Mouse (Mus musculus) intestine, postnatal 0 days (tissue): ENCODE data around the gene Lrrn4cl. TPM values are rescaled to one million over a fixed set of nuclear protein-coding genes. Genes with fewer than 3 reads are reported as not detected.

Source experiments
- ATAC-seq: fragments of 200-750 bp; cut with Nextera tagmentation; 2 replicates; pipeline ENCODE4 v1.8.0; 2017; ENCODE audit warnings: mild to moderate bottlenecking, moderate TSS enrichment, moderate library complexity
- H3K27ac ChIP-seq: fragments of 300-500 bp; sonication (generic); 2 replicates; pipeline ENCODE4 v1.5.1; 2014; ENCODE audit warnings: mild to moderate bottlenecking, low read depth, low read length, moderate library complexity
- H3K27me3 ChIP-seq: fragments of 300-500 bp; sonication (generic); replicated peaks from 2 replicates; pipeline ENCODE4 v1.6.1; 2014; ENCODE audit warnings: low read length, mixed read lengths; ENCODE audit not compliant: control insufficient read depth, insufficient read depth
- H3K36me3 ChIP-seq: fragments of 300-500 bp; sonication (generic); 2 replicates; pipeline ENCODE4 v1.6.1; 2014; ENCODE audit warnings: mild to moderate bottlenecking, moderate library complexity; ENCODE audit not compliant: control insufficient read depth, insufficient read depth
- H3K4me1 ChIP-seq: fragments of 300-500 bp; sonication (generic); replicated peaks from 2 replicates; pipeline ENCODE4 v1.6.1; 2014; ENCODE audit warnings: antibody characterized with exemption, low read length, mixed read lengths; ENCODE audit not compliant: control insufficient read depth, insufficient read depth
- H3K4me2 ChIP-seq: fragments of 300-500 bp; sonication (generic); replicated peaks from 2 replicates; pipeline ENCODE4 v1.6.1; 2014; ENCODE audit warnings: low read depth, mild to moderate bottlenecking, moderate library complexity
- H3K4me3 ChIP-seq: fragments of 300-500 bp; sonication (generic); 2 replicates; pipeline ENCODE4 v1.5.1; 2014; ENCODE audit warnings: low read depth, low read length
- H3K9ac ChIP-seq: fragments of 300-500 bp; sonication (generic); 2 replicates; pipeline ENCODE4 v1.6.1; 2014; ENCODE audit warnings: mild to moderate bottlenecking, low read depth, low read length
- H3K9me3 ChIP-seq: fragments of 300-500 bp; sonication (generic); 2 replicates; pipeline ENCODE4 v1.6.1; 2016; ENCODE audit warnings: mixed run types; ENCODE audit not compliant: control insufficient read depth
- CTCF ChIP-seq: sonication (generic); IDR thresholded peaks from 2 replicates; pipeline ENCODE4 v1.5.1; 2016; ENCODE audit warnings: low read depth, mild to moderate bottlenecking, control low read depth, antibody characterized with exemption, moderate library complexity
- WGBS: fragments of 180-500 bp; shearing (Covaris S2); extraction: QIAGEN DNeasy Blood & Tissue Kit; methylation state at CpG from one replicate; pipeline ENCODE4 v1.1.7; 2014; 5-methylcytosine and 5-hydroxymethylcytosine counted together
- polyA plus RNA-seq: library from polyadenylated mRNA; unstranded; fragments of >200 nt; fragmentation: Nextera tagmentation; extraction: Ambion mirVana; gene quantifications from 2 replicates; pipeline ENCODE4 v1.2.1, GENCODE M21; 2015

The Lrrn4cl gene
- polyA plus RNA-seq, 1 experiment from 2014 or later: 2.2 TPM

DNA sequence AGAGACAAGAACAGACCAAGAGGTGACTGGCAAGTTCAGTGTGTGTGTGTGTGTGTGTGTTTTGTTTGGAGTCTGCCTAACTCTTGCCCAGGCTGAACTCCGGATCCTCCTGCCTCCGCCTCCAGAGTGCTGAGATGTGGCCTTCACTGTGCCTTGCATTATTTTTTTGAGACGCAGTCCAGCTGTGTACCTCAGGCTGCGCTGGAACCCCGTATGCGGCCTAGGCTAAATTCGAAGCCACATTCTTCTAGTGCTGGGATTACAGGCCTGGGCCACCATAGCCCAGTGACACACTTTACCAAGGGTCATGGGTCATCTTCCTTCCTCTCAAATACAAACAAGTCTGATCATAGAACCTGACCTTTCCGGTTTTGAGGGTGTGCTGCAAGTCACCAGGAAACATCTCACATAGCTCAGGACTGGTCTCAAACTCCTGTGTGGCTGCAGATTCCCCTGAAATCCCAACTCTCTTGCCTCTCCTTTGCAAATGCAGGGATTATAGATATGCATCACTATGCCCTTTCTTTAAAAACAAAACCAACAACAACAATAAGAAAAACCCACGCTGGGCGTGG, 21.8 kb downstream of the Lrrn4cl start:
- Histone ChIP-seq H3K9ac (peak overlapping the region; percentile 89), H3K36me3 (peaks cover 41% of the 10 kb centered on the region), H3K27me3 (no peaks in the 10 kb centered on the region), H3K27ac (peak overlapping the region; percentile 87), H3K4me3 (peak overlapping the region; percentile 80), H3K4me2 (peak overlapping the region; percentile 86), H3K9me3 (no peaks in the 10 kb centered on the region), H3K4me1 (0 out of 2 replicates have a peak, but pooled peaks cover 3% of the 10 kb centered on the region)
- WGBS: 53% methylated on average over 10 of the region's 10 CpGs
- ATAC-seq: no peak
- no peak for TF ChIP-seq CTCF

DNA sequence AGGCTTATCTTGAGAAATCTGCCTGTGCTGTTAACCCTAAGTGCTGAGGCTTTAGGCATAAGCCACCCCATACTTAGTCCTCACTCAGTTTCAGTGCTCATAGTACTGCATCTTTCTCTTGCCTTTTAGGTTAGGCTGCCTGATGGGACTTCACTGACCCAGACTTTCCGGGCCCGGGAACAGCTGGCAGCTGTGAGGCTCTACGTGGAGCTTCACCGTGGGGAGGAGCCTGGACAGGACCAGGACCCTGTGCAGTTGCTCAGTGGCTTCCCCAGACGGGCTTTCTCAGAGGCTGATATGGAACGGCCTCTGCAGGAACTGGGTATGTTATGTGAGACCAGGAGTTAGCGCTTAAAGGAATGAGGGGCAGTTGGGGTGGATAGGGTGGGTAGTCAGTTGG, 24.5 kb downstream of the Lrrn4cl start:
- ATAC-seq: no peak
- no peaks in the 10 kb centered on the region for H3K9me3 ChIP-seq

DNA sequence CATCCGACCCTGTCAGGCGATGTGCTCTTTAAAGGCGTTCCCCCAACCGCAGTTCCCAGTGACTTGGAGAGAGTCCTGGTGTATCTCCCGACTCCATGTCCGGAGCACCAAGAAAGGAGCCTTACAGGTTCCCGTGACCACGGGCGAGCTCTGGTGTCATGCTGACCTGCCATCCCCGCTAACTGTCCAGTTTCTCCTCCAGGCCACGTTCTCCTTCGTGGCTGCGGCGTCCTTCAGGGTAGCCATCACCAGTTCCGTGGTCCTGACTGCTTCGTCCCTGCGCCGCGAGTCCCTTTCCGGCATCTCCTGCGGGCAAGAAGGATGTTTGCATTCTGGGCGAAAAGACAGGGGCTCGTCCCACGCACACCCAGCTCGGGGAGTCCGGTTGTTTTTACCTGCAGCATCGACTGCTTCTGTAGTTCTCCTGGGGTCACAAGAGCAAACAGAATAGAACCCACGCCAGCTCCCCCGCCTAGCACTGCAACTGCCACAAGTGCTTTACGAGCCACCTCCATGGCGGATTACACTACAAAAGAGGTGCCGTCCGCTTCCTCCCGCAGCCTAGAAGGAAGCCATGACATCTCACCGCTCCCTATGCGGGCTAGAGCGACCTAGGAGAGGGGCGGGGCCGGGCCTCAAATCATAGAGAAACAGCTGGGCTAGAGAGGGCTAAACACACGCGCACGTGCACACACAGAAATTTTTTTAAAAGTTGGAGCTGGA, 29.9 kb downstream of the Lrrn4cl start, which contains the start of gene Uqcc3:
Gene Uqcc3, minus strand, starts transcription at position 613 of the 723 bp plus-strand sequence.
- Histone ChIP-seq H3K4me1 (no peaks in the 10 kb centered on the region), H3K36me3 (peaks cover 20% of the 10 kb centered on the region), H3K9ac (peak within 1 kb of the TSS; percentile 78), H3K27ac (peak within 1 kb of the TSS; percentile 55), H3K4me2 (peak within 1 kb of the TSS; percentile 81), H3K27me3 (no peaks in the 10 kb centered on the region), H3K4me3 (peak within 1 kb of the TSS; percentile 61), H3K9me3 (no peaks in the 10 kb centered on the region)
- WGBS: under 1% methylated on average over 42 of the region's 42 CpGs
- no peak for TF ChIP-seq CTCF
- ATAC-seq: peak; percentile 93

More for the DNA sequence above, 24.5 kb downstream of the Lrrn4cl start:
- H3K4me3 ChIP-seq: no peak overlapping the region
- 0 out of 2 replicates have a peak, but pooled peaks cover 3% of the 10 kb centered on the region for H3K4me1 ChIP-seq
- no peaks in the 10 kb centered on the region for H3K27me3 ChIP-seq
- 88% methylated on average over 7 of the region's 7 CpGs for WGBS
- H3K9ac ChIP-seq: no peak overlapping the region
- TF ChIP-seq CTCF: no peak
- H3K36me3 ChIP-seq: peaks cover 43% of the 10 kb centered on the region
- no peak overlapping the region for H3K4me2 ChIP-seq
- no peak overlapping the region; the same call in 1 of the 2 replicates for H3K27ac ChIP-seq

GRCm38 (mm10) chr19:8881034-8881392, 30.4 kb downstream of the Lrrn4cl start:
- Histone ChIP-seq H3K9me3 (no peaks in the 10 kb centered on the region), H3K9ac (peak overlapping the region; percentile 78), H3K27ac (no peak overlapping the region), H3K27me3 (no peaks in the 10 kb centered on the region), H3K4me1 (no peaks in the 10 kb centered on the region), H3K4me3 (peak overlapping the region; percentile 61), H3K36me3 (peaks cover 15% of the 10 kb centered on the region), H3K4me2 (peak overlapping the region; percentile 81)
- peak; percentile 26; the same call in 1 of the 2 replicates for ATAC-seq
- TF ChIP-seq CTCF: no peak
- 14% methylated on average over 3 of the region's 3 CpGs for WGBS

- Histone ChIP-seq H3K27ac (no peak within 1 kb of the TSS), H3K4me3 (no peak within 1 kb of the TSS), H3K36me3 (no peaks in the 10 kb centered on the region), H3K27me3 (no peaks in the 10 kb centered on the region), H3K9me3 (no peaks in the 10 kb centered on the region), H3K4me2 (no peak within 1 kb of the TSS), H3K4me1 (0 out of 2 replicates have a peak, but pooled peaks cover 3% of the 10 kb centered on the region), H3K9ac (no peak within 1 kb of the TSS)
- 75% methylated on average over 3 of the region's 3 CpGs for WGBS
- no peak for ATAC-seq
- no peak for TF ChIP-seq CTCF
These were observed 33.0 kb downstream of the Lrrn4cl start, which contains the start of the genes Lbhd1 and Gm49403 for GRCm38 (mm10) chr19:8883616-8884015. Gene Lbhd1, plus strand, starts transcription at chr19:8883732. Gene Gm49403, plus strand, starts transcription at chr19:8883930.

DNA sequence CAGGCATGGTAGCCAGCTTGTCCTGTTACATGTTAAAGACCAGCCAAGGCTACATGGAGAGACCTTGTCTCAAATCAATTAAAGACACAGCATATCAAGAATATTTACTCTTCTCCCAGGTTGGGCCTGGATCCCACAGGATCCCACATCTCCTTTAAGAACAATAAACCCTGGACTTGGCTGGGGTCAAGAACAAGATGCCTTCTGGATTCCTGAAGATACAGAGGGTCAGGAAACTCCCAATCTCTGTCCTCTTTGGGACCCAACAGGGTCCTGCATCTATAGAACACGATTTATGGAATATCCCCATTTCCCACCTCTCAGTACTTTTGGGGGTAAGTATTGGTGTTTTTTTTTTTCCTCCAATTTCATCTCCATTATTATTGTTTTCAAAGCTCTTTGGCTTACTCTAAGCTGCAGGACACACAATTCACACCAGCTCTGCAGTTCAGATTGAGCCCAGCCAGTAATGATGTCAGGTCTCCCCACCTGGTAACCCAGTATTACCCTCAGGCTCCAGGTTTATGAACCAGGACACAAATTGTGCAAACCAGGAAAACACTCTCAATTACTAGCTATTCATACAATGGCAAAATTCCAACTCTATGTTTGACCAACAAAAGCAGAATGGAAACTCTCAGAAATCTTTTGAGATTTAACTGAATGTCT, 36.5 kb downstream of the Lrrn4cl start:
- Histone ChIP-seq H3K36me3 (peaks cover 11% of the 10 kb centered on the region), H3K4me3 (no peak overlapping the region), H3K4me1 (0 out of 2 replicates have a peak, but pooled peaks cover 3% of the 10 kb centered on the region), H3K9me3 (no peaks in the 10 kb centered on the region), H3K27ac (no peak overlapping the region), H3K27me3 (no peaks in the 10 kb centered on the region), H3K9ac (no peak overlapping the region), H3K4me2 (no peak overlapping the region)
- TF ChIP-seq CTCF: no peak
- 52% methylated on average over 1 of the region's 1 CpGs for WGBS
- ATAC-seq: no peak
